Mouse (Mus musculus) olfactory bulb, adult 2 months (tissue): ENCODE data around the gene Ogg1. TPM values are rescaled to one million over a fixed set of nuclear protein-coding genes. Genes with fewer than 3 reads are reported as not detected.

ENCODE experiments used
- H3K27ac ChIP-seq: fragments of 200-500 bp; 2 replicates; pipeline ENCODE4 v1.5.1; 2012; ENCODE audit warnings: low read depth, low read length; ENCODE audit not compliant: insufficient read depth
- H3K4me1 ChIP-seq: fragments of 200-500 bp; 2 replicates; pipeline ENCODE4 v1.6.1; 2012; ENCODE audit warnings: low read length; ENCODE audit not compliant: control insufficient read depth, insufficient read depth
- H3K4me3 ChIP-seq: fragments of 200-500 bp; 2 replicates; pipeline ENCODE4 v1.5.1; 2012; ENCODE audit warnings: mild to moderate bottlenecking, low read depth, low read length, moderate library complexity; ENCODE audit not compliant: insufficient read depth
- CTCF ChIP-seq: fragments of 200-500 bp; IDR thresholded peaks from 2 replicates; pipeline ENCODE4 v1.5.1; 2012; ENCODE audit warnings: low read depth, mild to moderate bottlenecking, low read length, moderate library complexity; ENCODE audit not compliant: insufficient read depth
- POLR2A ChIP-seq: fragments of 200-500 bp; IDR thresholded peaks from 2 replicates; pipeline ENCODE4 v1.6.1; 2012; ENCODE audit warnings: mild to moderate bottlenecking, low read depth, low read length, moderate library complexity; ENCODE audit not compliant: insufficient read depth
- WGBS: fragments of 180-500 bp; shearing (Covaris S2); methylation state at CpG from one replicate; pipeline ENCODE4 v1.1.7; 2018; 5-methylcytosine and 5-hydroxymethylcytosine counted together
- polyA plus RNA-seq: library from polyadenylated mRNA; stranded (reverse); fragments of >200 nt; gene quantifications from 2 replicates; pipeline ENCODE4 v1.2.4, GENCODE M21; 2012; ENCODE audit warnings: low replicate concordance; ENCODE audit not compliant: missing spikeins, insufficient read depth, insufficient read length

Ogg1 gene
- polyA plus RNA-seq, result not detected in 2 replicates

DNA sequence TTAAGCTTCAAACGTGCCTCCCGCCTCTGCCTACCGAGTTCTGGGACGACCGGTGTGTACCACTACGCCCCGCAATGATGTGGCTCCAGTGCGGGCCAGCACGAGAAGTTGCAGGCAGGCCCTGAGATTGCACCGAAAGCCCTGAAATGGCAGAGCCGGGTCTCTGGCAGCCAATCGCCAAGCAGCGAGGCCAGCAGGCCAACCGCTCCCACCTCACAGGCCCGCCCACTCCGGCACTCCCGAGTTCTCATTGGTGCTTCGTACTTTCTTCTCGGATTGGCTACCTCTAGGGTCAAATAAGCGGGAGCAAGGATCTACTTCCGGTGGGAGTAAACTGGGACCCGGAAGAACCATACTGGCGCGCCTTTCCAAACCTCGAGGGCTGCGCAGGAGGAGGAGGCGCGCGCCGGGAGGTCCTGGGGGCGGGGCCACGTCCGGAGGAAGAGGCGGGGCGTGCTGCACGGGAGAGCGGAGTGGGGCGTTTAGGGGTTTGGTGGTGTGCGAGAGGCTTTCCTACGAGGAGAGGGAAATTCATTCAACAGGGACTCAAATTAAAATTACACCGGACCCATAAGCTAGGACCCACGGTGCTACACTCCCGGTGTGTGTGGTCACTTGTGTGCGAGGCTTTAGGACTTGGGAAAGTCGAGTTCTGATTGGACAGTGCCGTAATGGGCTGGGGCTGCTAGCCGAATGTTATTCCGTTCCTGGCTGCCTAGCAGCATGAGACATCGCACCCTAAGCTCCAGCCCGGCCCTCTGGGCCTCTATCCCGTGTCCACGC is at the start of gene Ogg1:
Ogg1 (plus strand) TSS at position 440 of the 783 bp plus-strand sequence.
- H3K4me3 ChIP-seq, result peak within 1 kb of the TSS; percentile 53
- TF ChIP-seq POLR2A, result peak; percentile 71
- TF ChIP-seq CTCF, result no peak
- H3K4me1 ChIP-seq, result 0 out of 2 replicates have a peak, but pooled peaks cover 5% of the 10 kb centered on the region
- peak within 1 kb of the TSS; percentile 17; the same call in 1 of the 2 replicates for H3K27ac ChIP-seq
- WGBS, result under 1% methylated on average over 52 of the region's 52 CpGs

DNA sequence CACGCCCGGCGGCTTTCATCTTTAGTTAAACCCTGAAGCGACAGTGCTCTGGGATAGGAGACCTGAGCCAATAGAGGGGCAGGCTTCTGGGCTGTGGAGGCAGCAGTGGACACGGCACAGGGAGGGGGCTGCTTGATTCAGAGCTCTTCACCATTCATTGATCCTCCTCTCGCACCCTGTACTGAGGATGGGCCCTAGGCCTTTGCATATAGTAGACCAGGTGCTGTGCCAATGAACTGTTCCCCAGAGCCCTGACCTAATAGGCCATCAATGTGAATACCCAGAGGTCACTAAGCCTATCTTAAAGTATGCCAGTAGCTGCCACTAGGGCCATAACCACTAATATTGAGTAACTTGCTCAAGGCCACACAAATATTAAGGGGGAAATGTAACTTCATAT is 45.1 kb upstream of the Ogg1 start:
- peaks cover 12% of the 10 kb centered on the region for H3K4me1 ChIP-seq
- TF ChIP-seq CTCF (no peak), POLR2A (no peak)
- H3K27ac ChIP-seq, result no peak overlapping the region
- WGBS, result 85% methylated on average over 6 of the region's 6 CpGs
- H3K4me3 ChIP-seq, result no peak overlapping the region

DNA sequence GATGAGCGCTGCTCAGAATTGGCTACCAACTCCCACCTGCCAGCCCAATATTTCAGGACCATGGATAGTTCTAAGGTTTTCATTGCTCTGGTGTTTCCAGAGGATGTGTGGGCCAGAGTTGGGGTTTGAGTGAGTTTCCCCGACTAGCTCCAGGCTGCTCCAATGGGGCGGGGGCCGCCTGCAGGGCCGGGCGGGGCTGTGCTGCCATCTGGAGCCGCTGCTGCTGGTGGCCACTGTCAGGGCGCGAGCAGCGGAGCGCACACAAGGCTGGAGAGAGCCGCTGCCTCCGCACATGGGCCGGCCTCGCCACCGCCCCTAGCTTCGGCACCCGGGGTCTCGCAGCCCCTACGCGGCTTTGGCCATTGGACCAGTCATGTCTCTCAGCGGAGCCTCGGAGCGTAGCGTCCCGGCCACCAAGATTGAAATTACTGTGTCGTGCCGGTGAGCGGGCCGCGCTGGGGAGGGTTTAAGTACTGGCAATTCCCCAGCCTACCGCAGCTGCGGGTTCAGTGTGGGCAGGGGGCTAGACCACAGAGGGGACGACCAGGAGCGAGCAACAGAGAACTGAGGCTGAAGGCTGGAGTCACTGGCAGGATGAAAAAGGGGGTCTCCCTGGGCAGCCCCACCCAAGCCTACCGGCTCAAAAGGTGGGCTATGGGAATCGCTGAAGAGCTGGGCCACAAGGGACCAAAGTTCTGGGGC is 44.5 kb upstream of the Ogg1 start, which contains the start of gene Cpne9:
Cpne9 (plus strand) TSS at position 207 of the 702 bp plus-strand sequence.
- 3% methylated on average over 37 of the region's 37 CpGs for WGBS
- Histone ChIP-seq H3K27ac (no peak within 1 kb of the TSS), H3K4me1 (peaks cover 14% of the 10 kb centered on the region), H3K4me3 (peak within 1 kb of the TSS; percentile 45)
- TF ChIP-seq POLR2A (no peak), CTCF (no peak)

DNA sequence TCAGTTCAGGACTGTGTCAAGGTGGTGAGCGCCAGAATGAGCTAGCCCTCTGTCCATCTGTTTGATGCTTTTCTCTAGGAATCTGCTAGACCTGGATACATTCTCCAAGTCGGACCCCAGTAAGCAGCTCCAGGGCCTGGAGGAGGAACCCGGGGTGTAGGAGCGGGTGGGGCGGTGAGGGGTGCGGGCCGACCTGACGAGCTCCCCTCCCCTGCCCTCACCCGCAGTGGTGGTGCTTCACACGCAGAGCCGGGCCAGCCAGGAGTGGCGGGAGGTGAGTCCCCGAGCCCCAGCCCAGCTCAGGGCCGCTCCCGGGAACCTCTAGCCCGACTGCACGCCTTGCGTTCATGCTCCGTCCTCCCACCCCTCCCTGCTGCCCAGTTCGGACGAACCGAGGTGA is 43.8 kb upstream of the Ogg1 start:
- Histone ChIP-seq H3K4me1 (peaks cover 16% of the 10 kb centered on the region), H3K4me3 (peak overlapping the region; percentile 45), H3K27ac (no peak overlapping the region)
- 3% methylated on average over 22 of the region's 22 CpGs for WGBS
- TF ChIP-seq CTCF, result no peak
- TF ChIP-seq POLR2A, result no peak

DNA sequence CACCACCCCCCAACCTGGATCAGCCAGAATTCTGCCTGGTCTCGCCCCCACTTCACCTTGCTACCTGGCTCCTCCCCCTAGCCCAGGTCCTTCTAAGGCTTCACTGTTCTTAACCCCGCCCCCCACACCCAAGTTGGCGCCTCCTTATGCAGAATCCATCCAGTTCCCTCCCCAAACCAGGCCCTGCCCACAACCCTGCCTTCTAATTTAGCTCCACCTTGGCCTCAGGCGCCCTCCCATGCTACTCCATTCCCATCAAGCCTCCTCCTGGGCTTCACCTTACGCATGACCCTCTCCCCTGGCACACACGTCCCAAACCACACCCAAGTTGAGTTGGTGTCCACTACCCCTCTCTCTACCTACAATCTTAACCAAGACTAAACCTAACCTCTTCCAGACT is 43.3 kb upstream of the Ogg1 start:
- Histone ChIP-seq H3K4me3 (no peak overlapping the region), H3K27ac (no peak overlapping the region), H3K4me1 (peaks cover 16% of the 10 kb centered on the region)
- 34% methylated on average over 6 of the region's 6 CpGs for WGBS
- TF ChIP-seq CTCF (no peak), POLR2A (no peak)

DNA sequence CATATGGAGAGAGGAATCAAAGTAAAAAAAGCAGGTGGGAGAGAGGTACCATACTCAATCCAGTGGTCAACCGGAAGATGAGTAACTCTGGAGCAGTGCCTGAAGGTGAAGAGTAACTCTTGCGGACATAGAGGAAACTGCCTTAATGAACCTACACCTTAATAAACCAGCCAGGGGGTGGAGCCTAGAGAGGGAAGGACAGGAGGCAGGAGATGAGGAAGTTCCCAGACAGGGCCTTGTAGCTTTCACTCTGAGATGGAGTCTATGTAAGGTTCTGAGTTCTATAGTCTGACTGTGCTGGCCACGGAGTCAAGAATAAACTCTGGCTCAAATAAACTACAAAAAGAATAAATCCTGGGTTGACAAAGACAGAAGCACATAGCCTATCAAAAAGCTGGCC is 41.8 kb upstream of the Ogg1 start:
- WGBS, result 87% methylated on average over 3 of the region's 3 CpGs
- H3K27ac ChIP-seq, result no peak overlapping the region
- H3K4me3 ChIP-seq, result no peak overlapping the region
- TF ChIP-seq POLR2A (no peak), CTCF (no peak)
- H3K4me1 ChIP-seq, result peaks cover 16% of the 10 kb centered on the region

DNA sequence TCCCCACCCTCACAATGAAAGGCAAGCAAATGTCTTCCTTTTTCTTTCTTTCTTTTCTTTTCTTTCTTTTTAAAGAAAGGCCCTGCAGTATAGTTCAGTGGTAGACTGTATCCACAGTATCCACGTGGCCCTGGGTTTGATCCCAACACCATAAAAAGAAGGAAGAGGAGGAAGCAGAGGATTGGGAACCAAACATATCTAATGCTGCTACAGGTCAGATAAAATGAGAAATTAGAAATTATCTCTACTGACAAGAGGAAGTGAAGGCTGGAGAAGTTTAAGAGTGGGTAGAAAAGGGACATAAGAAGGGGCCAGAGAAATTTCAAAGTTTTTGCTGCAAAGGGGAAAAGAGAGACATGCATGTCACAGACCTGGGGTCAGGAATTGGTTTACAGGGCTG is 40.5 kb upstream of the Ogg1 start:
- no peak overlapping the region for H3K27ac ChIP-seq
- TF ChIP-seq CTCF, result no peak
- no peak for TF ChIP-seq POLR2A
- peaks cover 16% of the 10 kb centered on the region for H3K4me1 ChIP-seq
- H3K4me3 ChIP-seq, result no peak overlapping the region
- 79% methylated on average over 1 of the region's 1 CpGs for WGBS

DNA sequence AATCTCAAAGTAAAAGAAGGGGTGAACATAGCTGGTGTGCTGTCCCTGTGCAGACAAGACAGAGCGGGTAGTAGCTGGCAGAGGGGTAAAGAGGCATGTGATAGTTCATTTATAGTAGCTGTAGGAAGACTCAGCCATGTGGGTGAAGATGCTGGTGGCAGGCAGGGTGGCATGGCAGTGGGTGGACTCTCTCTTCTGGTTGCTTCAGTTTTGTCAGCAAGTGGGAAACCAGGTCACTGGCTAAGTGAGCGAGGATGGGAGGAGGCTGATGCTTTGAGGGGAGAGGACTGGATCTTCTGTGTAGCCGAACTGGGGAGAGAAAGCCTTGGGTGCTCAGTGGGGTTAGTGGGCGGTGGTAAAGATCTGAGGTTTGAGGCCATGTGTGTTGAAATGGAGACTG is 39.5 kb upstream of the Ogg1 start:
- Histone ChIP-seq H3K4me1 (peaks cover 13% of the 10 kb centered on the region), H3K4me3 (no peak overlapping the region), H3K27ac (peak overlapping the region; percentile 20; the same call in 1 of the 2 replicates)
- 48% methylated on average over 4 of the region's 4 CpGs for WGBS
- TF ChIP-seq POLR2A (no peak), CTCF (no peak)

DNA sequence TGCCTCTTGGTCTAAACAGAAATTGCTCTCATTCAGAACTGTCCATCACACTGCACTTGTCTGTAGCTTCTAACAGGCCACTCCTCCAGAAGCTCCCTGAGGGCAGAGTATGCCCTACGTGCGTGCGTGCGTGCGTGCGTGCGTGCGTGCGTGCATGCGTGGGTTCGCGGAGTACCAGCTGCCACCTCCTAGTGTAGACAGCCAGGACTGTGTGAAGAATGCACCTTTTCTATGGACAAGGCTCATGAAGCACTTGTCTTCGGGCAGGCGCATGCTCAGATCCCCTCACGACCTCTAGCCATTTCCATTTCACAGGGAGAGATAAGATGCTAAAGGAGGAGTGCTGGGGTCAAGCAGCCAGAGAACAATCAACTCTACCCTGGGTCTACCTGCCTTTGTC is 37.4 kb upstream of the Ogg1 start:
- no peak overlapping the region for H3K27ac ChIP-seq
- 94% methylated on average over 15 of the region's 15 CpGs for WGBS
- TF ChIP-seq POLR2A (no peak), CTCF (no peak)
- no peak overlapping the region for H3K4me3 ChIP-seq
- H3K4me1 ChIP-seq, result peaks cover 3% of the 10 kb centered on the region
